Mouse (Mus musculus) retina, embryonic 14.5 days (tissue): Measurements from ENCODE around the gene Esrrg.

Experiments
- DNase-seq: peaks from one replicate; pipeline ENCODE4 v3.0.0-alpha.2; 2015; ENCODE audit warnings: low spot score

Esrrg gene

DNA sequence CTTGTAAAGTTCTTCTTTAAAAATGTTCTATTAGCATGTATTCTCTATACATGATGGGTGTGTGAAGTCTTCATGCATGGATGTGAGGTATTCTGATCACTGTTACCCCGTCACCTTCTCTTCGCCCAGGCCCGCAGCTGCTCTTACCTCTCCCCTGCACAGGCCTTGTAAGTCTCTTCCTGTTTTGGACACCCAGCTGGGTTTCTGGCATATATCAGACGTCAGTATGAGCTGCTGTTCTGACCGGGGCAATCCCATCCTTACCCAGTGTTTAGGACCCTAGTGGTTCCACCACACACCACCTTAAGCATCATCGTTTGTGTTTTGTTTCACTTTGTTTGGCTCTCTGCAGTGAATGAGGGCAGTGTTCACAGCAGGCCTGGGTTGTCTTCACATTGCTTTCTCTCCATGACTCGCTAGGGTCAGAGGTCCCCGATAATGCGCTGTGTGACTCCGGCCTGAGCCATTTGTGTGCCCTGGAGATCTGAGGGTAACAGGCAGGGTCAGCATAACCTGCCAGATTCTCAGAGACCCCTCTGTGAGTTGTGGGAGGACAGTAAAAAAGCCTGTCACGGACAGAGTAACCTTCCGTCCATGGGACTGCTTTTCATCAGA lies 471.8 kb downstream of the Esrrg start:
- DNase-seq = peak; percentile 36

DNA sequence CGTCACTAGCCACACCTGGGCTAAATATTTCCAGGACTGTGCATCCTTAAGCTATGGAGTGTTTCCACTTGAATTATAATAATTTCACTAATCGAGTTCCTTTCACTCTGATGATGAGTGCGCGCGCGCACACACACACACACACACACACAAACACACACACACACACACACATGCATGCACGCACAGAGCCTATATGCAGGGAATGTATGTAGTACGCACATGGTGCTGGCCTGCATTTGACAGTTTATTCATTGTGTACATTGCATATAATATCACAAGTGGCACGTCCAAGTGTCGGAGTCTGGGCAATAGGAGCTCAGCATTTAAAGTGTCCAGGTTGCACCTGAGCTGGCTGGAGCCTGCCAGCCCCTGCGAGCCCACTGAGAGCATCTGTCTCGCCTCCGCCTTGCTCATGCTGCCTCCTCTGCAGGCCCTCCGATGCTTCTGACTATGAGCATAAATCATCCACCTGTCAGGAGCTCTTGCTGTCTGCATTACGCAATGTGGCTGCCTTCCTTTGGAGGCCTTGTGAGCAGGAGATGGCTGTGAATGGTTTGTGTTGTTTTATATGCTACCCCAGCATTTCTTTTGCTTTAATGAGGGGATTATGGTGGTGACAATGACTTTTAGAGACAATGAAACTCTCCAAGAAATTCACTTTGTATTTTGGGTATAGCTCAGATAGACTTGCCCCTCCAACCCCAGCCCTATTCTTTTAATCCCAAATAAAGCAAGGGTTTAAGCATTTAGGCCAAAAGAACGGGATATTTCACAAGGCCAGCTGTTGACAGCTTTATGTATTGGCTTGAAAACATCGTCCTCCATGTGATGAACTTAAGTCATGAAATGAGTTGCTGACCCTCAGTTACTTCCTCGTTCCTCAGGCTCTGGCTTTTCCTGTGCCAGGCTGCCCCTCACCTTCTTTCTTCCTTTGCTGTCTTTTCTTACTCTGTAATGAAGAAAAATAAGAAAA lies 474.4 kb downstream of the Esrrg start:
- DNase-seq = no peak

DNA sequence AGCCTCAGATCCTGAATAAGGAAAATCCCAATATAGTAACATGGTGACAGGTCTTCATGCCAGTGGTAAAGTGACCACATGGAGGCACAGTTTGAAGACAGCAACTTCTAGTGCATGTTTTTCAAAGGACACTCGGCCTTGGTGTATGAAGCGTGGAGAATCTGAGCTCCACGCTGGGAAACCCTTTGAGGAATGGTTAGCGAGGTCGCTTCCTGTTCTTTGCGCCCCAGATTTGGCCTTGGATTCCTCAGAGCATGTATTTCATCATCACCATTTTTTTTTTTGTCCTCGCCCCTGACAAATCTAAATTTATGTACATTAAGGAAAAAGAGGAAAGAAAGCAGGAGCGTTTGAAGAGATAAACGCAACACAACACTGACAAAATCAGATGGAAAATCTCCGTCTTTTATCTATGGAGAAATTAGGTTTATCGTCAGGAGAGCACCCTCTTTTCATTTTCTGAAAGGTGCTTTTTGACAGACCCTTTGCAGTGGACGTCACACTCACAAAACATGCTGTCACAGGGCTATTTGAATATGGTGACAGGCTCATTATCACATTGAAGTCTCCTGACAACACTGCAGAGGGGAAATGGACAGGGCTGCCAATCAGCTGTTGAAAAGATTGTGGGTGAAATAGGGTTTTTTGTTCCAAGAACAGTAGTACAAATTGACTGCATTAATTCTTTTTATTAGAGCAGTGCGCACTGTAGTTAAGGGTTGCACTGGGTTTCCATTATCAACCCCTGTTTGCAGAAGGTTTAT lies 476.7 kb downstream of the Esrrg start:
- no peak for DNase-seq

DNA sequence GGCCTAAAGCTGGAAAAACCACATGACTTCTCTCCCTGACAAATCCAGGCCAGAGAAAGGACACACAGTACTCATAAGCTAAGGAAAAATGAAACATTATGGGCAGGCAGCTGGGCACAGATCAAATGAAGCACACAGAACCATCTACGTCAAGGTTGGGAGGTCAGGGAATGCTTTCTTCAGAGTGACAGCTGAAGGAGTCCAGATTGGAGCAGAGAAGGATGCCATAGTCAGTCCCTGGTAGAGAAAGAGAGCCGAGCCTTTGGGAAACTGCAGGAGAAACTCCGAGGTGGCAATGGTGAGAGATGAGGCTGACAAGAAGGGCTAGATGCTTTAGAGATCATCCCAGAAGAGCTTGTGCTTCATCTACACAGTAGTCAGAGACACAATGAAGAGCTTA lies 485.1 kb downstream of the Esrrg start:
- DNase-seq = no peak

DNA sequence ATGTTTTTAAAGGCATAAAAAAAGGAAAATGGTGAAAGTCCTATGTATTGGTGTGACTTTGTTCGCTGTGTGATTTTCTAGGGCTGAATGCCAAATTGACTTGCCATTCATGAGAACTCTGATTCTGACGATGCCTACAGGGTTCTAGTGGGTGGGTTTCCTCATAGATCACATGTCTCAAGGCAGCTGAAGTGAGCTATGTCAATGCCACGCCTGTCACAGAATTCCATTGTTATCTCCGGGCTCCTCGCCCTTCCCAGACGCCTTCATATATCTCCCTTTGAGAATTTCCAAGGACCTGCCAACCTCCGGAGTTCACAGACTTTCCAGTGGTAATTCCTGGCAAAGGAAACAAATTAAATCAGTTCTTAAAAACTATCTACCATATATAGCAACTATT lies 493.2 kb downstream of the Esrrg start:
- no peak for DNase-seq

DNA sequence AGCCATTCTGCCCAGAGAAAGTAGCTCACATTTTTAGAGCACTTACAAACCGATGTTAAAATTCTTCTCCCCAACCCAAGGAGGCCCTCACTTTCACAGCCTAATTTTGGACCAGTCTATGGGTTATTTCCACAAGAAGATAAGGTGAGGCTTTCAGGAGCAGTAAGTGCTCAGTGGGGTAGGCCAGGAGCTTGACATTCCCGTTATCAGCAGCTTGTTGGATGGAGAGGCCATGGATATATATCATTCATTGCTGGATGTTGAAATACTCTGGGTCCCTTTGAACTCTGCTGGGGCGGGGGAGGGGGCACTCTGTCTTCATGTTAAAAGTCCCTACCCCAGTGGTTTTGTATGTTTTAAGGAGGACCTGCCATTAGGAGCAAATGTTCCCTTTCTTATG lies 494.6 kb downstream of the Esrrg start:
- DNase-seq = no peak

DNA sequence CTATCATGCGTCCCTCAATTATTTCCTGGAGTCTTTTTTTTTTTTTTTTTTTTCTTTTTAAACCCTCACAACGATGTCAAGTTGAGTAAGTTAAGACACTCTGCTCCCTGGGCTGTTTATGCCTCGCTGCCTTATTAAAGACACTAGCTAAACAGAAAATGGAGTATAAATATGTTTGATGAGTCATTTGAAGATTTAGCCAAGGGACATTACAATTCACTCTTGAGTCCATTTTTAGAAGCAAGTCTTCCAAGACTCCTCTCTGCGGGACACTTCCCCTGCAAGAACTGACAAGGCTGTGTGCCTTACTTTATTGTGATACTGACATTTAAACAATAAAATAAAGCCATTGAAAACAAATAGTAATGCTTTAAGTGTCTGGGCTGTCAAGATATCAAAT lies 496.9 kb downstream of the Esrrg start:
- no peak for DNase-seq

DNA sequence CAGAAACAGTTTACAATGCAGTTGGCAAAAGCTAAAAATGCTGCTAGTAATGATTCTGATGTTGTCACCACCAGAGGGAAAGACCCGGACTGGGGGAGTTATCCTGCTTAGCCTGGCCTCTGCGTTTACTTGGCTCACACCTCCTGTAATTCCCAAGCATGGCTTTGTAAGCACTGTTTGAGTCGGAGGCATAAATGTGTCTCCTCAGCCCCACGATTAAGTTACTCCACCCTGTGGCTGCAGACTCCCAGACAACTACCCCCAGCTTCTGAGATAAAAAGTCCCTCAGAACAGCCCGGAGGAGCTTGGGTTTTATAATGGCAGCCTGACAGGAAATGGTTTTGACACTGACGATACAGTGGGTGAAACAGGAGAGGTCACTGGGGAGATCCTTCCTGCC lies 499.4 kb downstream of the Esrrg start:
- DNase-seq = no peak

DNA sequence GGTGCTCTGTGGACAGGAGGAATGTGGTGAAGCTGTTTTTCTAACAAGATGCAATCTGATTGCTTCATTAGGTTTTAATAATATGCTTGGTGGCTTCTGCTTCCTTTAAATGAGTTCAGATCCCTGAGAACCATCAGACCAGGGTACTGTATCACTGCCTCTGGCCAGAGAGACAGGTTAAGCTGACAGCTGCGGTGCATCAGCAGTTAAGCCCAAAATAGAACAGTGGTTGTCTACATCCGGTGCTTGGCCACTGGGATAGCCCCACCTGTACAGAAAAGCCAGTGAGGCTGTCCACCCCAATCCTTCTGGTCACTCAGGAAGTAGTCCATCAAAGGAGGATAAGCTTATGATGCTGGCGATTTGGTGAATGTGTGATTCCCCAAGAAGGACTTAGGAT lies 503.0 kb downstream of the Esrrg start:
- DNase-seq = no peak

DNA sequence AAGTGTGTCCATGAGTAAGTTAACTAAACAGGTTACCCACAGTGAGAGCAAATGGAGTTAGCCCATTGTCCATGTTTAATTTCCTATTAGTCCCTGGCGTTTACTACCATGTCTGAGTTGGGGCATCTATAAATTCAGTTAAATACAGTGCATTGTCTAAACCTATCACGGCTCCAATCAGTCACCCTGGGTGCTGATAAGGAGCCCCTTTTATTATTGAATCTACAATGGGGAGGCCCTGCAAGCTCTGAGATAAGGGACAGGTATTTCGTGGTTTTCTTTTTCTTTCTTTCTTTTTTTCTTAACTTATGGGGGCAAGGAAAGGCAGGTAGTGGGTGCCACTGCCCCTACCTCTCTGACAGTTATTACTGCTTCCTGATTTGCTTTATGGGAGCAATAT lies 504.6 kb downstream of the Esrrg start:
- no peak for DNase-seq

DNA sequence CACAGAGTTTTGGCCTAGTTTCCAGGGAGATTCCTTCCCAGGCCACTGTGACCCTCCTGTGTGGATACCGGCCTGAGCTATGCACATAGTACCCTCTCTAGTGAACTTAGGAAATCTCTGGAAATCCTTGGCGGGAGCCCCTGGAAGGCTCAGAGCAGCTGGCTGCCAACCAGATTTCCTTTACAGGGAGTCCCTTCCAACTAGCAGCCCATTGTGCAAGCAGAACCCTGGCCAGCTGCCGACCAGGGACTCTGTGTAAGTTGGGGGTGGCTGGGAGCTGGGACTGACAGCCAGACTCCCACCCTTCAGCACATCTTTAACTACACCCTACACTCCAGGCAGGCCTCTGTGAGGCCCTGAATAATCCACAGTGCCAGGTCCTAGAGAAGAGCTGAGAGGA lies 509.5 kb downstream of the Esrrg start:
- no peak for DNase-seq

DNA sequence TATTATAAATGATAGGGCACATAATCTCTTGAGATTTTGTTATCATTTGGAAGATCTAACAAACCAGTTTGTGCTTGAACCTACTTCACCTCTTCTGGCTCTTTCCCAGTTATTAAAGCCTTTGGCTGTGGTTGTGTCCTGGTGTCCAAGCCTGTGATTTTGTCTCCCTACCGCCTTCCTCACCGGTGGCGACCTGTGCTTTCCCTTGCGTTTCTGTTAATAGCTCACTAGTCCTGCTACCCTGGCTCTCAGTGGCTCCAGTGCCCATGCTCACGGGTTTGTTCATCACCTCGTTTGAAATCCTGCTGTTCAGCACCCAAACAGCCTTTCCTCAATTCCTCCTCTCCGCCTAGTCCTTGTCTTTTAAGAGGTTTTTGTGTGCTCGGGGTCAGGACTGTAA lies 511.2 kb downstream of the Esrrg start:
- DNase-seq = no peak

DNA sequence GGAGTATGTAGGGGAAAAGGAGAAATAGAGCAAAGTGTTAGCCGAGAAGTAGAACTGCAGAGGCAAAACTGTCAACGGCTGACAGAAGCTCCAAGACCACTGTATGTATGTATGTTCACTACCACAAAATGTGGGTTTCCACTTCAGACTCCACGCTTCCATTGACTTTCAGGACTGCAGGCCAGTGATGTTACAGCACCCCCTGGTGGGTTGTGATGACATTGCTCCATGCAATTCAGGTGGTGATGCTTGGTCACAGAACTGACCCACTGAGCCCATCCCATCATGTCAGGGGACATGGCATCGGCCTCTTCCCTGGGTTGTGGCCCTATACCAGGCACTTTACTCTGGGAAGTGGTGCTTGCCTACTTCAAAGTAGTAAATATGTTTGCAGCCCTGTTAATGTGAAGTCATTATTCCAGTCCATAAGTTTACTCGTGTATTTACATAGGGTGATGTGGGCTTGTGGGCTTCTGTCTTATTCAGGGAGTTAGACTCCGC lies 517.0 kb downstream of the Esrrg start:
- DNase-seq = no peak

DNA sequence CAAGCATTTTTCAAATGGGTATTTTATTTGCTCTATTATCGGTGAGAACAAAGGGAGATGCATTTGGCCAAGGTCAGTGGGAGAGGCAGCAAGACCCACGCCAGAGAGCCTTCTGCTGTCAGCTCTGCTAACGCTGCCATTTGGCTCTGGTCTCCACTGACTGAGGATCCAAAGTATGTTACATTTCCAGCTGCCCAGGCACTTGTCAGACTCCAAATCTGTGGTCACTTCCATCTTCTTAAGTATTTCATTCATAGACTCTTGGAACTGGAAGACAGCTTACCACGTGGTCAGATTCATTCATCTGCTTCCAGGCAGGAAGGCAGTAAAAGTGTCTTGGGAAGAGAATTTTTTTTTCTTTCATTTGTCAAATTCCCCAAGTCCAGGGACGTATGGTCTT lies 527.5 kb downstream of the Esrrg start:
- no peak for DNase-seq

DNA sequence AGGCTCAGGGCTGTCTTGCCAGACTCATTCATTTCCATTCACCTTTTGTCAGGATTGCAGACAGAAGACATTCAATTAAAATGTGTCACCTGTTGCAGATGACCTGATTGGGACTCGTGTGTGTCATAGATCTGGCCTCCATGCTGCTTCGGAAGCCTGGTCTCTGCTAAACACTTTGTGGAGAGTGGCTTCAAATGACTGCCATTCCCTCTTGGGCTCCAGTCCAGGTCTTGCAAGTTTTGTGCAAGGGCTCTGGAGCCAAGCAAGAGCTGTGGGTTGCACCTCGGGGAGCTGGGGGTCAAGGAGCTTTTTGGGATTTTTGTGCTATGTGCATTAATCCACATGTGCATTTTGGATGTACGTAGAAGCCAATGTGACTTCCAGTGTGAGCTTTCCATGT lies 530.9 kb downstream of the Esrrg start:
- no peak for DNase-seq

DNA sequence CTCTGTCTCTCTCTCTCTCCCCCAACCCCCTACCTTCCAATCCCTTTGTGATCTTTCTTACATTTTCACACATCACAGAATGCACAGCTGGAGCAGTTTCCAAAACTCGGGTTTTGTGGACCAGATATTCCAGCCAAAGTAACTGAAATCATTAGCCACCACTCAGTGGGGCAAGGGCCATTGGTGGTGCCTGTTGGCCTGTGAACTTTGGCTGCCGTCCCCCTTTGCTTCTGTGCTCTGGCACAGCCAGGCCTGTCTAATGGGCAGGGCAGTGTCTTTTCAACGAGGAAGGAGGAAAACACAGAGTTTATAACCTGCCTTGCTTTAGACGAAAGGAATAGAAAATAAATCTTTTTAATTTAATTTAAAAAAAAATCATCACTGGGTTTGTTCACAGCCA lies 531.6 kb downstream of the Esrrg start:
- no peak for DNase-seq

DNA sequence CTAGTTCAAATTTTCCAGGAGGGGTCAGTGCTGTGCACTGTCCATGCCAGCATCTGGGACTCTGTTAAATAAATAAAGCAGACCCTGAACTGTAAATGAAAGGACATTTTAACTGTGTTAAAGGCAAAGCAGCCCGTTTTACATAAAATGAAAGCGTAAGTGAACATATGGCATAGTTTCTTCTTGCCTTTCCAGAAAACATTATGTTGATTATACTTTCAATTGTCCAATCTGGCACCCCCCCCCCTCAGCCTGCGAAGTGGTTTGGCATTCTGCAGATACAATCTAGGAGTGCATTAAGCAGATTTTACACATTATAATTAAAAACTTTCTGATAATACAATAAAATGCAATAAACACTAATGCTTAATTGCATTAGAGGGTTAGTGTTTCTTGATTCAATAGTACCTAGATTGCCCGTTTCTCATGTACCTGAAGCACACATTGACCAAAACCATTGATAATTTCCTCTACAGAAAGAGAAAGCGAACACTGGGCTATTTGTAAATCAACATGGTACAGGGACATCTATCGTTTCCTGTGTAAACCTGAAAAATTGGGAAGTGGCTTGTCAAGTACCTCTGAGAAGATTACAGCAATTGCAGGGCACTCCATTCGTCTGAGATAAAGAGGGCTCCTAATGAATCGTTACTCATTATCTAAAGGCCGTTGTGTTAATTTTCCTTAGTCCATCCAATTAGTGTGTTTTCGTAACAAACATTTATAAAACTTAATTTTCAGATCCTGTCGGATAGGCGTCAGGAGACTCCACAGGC lies 539.0 kb downstream of the Esrrg start:
- no peak for DNase-seq

DNA sequence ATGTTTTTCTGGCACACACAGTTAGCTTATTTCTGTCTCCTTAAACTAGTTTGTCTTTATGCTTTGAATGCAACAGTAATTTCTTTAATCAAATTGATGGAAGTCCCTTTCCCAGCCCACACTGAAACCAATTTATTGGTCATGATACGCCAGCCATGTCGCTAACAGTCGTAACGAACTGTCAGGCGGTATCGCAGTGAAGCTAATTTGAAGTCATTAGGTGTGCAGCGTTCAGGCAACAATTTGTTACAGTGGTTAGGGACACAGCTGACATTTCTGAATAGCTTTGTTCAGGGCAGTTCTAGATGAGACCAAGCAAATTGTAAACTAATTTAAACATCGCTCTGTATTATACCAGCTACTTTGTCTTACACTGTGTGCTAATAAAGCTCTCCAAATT lies 542.5 kb downstream of the Esrrg start:
- peak; percentile 53 for DNase-seq

DNA sequence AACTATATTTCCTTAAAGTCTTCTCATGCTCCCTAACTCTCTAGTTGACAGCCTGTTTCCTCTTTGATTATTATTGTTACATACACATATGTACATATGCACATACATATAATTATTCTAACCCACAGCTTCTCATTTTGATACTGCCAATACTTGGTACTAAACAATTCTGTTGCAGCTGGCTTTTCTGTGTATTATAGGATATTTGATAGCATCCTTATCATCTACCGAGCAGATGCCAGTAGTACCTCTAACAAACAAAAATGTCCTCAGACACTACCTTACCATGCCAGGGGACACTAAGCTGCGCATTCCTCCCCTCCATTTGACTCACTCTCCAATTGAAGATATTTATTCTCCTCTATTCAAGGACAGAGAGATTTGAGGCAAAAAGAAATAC lies 543.4 kb downstream of the Esrrg start:
- no peak for DNase-seq

DNA sequence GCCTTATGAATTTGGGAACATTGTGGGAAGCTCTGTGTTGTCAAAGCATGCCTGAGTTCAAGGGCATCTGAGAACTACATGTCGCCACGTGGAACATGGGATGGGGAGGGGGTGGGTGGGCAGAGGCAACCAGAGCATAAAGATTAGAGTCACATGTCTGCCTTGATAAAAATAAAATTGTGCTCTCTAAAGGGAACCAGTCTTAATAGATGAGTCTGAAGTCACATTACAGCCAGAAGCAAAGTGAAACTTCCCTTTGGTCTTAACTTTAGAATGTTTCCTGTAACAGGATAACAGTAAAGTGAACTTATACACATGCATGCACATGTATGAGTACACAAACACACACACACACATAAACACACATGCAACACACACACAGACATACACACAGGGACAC lies 545.1 kb downstream of the Esrrg start:
- no peak for DNase-seq

DNA sequence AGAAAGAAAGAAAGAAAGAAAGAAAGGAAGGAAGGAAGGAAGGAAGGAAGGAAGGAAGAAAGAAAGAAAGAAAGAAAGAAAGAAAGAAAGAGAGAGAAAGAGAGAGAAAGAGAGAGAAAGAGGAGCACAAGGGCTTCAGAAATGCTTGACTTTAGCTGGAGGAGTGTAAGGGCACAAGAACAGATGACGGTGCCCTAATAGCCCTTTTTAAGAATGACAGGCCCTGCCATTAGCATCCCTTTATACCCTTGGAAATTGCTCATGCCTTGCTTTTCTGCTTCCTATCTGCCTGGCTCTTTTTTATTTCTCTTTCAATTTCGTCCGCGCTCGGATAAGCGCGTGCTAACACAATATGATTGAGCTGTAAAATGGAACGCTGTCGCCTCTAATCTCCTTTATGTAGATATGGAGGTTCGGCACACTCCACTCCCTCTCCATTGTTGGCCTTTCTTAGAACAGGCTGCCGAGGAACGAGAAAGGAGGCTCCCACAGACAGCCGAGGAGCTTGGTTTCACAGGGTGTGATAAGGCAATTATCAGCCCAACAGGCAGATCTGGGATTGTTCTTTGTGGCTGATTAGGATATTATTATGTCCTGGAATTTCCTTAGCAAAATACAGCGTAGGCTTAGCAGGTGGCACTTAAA lies 546.0 kb downstream of the Esrrg start:
- DNase-seq = peak; percentile 54
